Mouse (Mus musculus) heart, adult 11 months (tissue): ENCODE measurements around the gene Fgd4.
"Not testable (repeated sequence)": the region's sequence is repeated elsewhere in the genome, so short reads cannot be mapped to it uniquely, and the experiment has no call there.

ENCODE experiments used
- DNase-seq: peaks from one replicate; pipeline ENCODE4 v3.0.0; 2022

Gene Fgd4

DNA sequence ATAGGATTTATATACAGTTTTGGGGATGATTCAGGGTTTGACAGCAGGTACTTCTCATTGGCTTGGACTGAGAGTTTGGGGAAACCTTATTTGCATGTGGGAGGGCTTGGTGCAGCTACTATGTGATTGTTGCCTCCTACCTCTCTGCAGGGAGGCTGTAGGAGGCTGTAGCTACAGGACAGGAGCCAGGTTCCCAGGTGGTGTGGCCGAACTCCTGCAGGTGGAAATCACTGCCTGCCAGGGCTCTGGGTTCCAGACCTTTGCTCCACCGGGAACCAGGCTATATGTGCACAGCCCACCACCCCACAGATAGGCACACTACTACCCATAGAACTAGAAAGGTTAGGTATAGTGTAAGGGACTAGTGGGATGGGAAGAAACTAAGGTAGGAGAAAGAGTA, 61.0 kb downstream of the Fgd4 start:
- DNase-seq: peak; percentile 84

DNA sequence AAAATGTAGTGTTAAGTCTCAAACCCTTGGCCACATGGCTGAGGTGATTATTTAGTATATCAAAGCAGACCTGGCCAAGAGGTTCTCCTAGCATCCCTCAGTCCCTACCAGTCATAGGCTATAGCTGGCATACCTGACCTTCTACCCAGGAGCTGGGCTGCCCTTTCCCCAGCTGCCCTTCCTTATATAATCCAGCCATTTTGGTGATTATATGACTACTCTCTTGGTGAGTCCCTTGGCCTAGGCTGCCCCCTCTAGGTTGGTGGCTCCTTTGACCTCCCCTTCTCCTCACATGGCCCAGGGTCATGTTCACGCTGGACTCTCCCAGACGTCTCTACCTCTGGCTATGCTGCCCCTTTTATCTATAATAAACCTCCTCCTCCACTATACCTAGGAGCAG, 65.1 kb downstream of the Fgd4 start:
- peak; percentile 80 for DNase-seq

DNA sequence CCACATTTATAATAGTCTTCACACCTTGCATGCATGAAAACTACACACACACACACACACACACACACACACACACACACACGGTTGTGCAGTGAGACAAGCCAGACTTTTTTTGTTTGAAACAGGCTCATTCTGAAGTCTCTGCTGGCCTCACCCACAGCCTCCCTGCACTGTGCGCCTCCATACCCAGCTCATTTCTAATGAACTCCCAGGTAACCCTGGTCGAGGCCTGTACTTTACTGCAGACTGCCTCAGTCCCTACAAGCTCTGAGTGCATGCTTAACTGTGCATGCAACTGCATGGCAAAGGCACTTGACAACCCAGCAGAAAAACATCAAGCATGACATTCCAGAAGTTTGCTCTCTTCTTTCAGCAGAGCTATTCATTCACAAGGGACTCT, 72.3 kb downstream of the Fgd4 start:
- DNase-seq: peak; percentile 65

DNA sequence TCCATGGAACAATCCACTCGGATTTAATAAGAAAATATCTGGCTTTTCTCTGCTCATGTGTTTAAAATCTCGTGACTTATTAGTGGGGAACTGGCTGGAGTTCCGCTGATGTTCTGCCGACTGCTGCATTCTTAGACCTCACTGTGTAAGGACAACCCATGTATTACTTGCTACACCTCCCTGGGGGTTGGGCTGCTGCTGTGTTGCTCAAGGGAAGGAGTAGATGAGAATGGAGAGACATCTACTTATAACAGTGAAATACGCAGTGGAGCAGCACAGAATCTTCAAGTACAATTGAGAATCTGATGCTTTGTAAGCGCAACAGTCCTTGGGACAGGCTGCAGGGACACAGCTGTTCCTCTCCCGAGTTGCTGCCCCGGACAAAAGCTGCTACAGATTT, 73.1 kb downstream of the Fgd4 start:
- peak; percentile 98 for DNase-seq

DNA sequence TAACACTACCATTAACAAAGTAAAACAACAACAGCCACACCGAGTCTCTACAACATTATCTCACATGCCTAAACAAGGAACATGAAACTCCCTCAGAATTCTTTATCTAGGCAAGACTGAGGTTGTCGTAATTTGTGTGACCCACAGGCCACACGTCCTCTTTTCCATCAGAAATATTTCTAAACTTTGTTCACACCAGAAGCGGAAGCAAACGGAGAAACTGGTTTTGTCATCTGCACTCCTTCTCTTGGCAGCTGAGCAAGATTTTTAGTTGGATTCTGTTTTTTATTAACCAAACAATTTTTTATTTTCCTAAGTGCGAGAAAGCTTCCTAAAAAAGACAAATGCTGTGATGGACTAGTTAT, 73.6 kb downstream of the Fgd4 start:
- no peak for DNase-seq

DNA sequence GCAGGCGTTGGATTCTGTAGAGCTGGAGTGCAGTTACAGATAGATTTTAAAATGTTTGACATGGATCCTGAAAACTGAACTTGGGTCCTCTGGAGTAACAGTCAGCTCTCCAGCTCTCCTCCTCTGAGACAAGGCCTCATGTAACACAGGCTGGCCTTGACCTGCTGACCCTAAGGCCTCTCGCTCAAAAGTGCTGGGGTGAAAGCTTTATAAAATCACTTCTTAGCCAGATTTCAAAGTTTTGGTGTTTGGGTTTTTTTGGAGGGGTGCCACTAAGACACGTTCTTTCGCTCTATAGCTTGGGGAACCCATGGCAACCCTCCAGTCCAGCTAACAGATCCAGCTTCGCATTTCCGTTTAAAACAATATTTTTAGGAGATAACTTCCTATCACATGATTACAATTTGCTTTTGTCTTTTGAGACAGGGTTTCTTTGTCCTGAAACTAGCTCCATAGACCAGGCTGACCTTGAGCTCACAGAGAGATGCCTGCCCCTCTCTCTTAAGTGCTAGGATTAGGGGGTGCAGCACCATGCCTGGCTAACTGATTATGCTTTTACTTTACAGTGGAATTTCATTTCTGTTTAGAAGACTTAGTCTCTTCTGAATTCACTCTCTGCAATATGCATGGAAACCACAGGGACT, 74.1 kb downstream of the Fgd4 start:
- DNase-seq: peak; percentile 89

DNA sequence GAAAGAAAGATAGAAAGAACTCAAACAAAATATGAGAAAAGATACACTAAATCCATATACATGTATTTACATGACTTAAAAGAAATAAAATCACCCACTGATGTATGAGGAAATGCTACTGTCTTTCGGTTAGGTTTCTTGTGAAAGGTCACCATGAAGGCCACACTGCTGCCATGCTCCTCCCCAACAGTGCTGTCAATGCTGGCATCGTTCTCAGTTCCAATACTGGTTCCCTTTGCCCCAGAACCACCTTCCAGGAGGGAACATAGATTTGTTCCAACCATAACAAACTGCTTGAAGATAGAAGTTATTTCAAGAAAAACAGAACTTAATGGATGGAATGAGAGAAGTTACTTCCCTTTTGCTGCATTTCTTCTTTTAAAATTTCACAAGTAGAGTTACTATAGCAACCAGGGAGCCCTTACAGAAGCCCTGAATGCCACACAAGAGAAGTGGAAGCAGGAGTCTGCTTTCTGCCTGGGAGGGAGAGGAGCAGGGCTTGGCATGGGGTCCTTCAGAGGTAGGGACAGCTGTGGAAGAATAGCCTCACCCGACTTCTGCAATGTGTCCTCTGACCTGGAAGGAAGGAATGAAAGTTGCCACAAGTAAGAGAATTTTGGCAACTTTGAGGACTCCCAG, 75.0 kb downstream of the Fgd4 start:
- DNase-seq: peak; percentile 89

DNA sequence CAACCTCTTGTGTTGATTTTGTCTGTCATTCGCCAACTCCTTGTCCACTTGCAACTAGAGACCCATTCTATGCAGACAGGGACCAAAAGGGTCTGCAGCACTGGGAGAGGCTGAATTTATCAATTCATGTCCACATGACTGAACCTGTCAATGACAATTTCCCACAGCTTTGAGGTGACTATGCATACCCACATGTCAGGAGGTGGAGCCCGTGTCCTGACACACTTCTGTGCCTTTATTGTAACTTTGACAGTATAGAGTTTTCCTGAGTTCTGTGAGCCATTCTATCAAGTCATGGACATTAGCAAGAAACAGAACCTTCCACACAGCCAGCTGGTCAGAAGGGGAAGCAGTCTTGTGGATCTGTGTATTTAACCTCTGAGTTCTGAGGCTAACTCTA, 76.7 kb downstream of the Fgd4 start:
- DNase-seq: peak; percentile 75

DNA sequence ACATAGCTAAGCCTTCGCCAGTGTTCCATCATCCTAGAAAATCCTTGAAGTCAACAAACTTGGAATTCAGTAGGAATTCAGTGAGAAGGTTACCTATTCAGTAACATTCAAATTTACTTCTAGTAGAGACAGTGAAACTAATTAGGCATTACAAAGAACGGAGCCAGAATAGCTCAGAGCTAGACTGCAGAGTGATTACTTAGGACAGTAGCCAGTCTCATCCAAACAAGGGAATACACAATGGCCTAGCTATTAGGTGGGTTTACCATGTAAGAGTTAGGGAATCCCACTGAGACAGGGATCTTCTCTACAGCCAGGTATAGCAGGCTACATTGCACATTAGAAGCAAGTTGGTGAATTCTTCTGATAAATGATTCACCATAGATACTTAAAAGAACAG, 77.5 kb downstream of the Fgd4 start:
- DNase-seq: not testable (repeated sequence)

DNA sequence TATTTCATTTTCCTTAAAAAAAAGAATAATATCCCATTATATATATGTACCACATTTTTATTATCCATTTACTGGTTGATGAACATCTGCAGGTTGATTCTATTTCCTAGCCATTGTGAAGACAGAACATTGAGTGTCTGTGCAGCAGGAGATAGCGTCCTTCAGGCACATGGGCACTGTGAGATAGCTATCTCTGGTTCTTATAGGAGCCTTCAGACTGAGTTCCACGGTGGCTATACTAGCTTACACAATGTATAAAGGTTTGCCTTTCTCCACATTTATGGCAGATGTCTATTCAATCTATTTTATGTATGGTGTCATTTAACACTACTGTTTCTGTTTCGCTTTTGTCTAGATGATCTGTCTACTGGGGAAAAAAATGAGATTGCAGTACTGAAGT, 98.9 kb downstream of the Fgd4 start:
- DNase-seq: no peak

DNA sequence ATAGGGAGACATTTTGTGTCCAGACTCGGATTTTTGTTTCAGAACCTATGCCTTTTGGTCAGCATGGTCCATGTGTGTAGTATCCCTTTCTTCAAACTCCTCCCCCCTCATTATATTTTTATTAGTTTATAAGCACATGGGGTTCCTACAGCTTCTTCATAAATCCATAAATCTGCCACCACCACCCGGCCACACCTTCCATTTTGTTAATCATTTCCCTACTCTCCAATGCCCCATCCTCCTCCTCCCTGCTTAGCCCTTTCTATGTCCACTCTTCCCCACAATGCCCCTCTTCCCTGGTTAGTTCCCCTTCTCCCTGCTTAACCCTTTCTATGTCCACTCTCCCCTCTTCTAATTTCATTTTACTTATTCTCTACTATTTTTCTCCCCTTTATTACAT, 99.4 kb downstream of the Fgd4 start:
- DNase-seq: no peak

DNA sequence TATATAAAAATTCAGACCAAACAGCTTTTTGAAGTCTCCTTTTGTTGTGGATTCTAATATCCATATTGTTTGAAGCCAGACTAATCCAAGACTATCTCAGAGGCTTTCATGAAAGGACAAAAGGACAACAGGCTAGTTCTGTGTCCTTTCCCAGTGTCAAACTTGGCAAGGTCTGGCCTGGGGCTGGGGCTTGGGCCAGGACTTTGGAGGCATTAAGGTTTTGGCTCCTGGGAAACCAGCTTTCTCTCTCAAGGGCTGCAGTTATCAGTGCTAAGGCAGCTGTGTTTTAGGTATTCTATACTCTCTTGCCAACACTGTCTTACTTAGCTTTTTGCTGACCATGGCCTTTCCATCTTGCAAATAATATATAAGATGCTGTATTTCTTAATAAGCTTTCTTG, 101.6 kb downstream of the Fgd4 start:
- DNase-seq: peak; percentile 95

DNA sequence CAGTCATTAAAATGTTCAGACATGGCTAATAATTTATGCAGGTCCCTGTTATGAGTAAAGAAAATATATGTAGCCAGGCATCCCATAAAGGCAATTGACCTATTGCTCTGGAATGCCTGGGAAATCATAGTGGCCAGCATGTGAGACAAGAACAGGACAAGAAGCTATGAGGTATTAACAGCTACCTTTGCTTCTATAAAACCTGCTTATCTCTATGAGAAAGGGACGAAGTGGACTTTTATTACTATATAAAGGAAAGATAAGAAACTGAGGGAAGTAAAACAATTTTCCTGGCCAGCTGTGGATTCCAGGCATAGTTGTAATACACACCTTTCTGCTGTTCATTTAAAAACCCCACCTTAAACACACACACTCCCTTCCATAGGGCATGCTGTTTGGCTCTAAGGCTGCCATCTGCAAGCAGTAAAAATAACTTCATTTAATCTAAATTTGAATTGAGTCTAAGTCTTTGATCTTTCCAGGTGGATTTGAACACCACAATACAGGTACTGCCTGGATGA, 114.8 kb downstream of the Fgd4 start:
- no peak for DNase-seq

DNA sequence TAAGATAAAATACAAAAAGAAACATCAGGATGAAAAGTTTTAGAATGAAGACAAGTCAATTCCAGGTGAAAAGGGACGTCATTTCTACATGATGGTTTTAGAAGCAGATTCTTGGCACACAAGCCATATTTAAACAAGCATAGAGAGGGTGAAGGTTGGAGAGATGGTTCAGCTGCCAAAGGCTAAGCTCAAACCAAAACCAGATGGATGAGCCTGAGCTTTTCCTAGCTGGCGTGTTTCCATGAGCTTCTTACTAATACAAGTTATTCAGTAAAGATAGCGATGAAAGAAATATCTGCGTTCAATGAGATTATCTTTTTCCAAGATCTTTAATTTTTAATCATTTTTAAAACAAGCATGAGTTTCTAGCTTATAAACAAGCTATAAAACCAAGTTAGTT, 115.7 kb downstream of the Fgd4 start:
- DNase-seq: no peak

DNA sequence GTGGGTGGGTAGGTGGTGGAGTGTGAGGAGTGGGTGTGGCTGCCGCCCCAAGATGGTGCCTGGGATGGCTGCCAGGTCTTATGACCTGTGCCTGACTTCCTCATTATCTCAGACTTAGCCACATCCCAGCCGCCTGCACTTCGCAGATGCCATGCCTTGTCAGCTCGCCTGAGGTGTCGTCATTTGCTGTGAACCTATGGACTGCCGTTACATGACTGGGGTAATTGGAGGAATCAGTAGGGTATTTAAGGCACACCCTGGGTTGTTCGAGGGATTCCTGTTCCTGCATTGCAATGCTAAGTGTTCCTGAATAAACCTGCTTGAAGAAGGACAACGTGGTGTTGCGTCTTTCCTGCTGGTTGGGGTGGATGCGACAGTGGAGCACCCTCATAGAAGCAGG, 126.9 kb downstream of the Fgd4 start:
- not testable (repeated sequence) for DNase-seq

DNA sequence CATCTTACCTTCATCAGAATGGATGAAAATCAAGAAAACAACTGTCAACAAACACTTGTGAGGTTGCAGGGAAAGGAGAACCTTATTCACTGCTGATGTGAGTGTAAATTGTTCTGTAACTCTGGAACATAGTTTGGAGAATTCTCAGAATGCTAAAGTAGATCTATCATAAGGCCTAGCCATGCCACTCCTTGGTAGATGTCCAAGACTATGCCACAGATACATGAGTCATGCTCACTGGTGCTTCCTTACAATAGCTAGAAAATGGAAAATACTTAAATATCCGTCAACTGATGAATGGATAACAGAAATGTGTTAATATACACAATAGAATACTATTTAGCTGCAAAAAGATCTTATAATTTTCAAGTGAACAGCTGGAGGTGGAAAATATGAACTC, 150.3 kb downstream of the Fgd4 start:
- no peak for DNase-seq

DNA sequence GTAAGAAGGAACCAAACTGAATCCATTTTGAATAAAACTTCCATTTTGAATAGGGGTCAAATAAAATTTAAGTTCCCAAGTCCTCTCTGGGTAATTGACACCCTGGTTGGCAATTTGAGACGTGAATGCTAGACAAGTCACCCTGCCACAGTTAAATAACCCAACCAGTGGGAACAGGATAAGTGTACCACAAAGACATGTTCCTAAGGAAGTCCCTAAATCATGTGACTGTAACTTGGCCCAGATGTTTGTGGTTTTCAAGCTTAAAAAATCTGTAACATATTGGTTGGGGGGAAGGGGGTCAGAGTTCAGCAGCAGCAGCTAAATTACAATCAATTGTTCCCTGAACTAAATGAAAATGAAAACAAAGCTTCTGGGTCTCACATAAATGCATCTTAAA, 161.9 kb downstream of the Fgd4 start:
- no peak for DNase-seq

DNA sequence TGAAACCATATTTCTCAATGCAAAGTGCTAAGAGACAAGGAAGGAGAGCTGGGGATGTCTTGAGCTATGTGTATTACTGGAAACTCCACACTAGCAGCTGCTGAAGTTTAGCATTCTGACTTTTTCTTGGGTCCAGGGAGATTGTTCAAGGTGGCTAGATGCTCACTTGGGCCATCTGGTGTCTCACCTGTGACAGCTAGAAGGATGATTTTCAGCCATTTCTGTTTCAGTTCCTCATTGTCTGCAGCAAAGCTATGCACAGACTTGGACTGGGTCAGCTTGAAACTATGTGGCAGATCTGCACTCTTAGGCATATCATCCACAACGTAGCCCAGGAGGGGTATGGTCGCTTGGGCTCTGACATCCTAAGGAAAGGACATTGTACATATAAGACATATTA, 177.9 kb downstream of the Fgd4 start:
- DNase-seq: no peak

DNA sequence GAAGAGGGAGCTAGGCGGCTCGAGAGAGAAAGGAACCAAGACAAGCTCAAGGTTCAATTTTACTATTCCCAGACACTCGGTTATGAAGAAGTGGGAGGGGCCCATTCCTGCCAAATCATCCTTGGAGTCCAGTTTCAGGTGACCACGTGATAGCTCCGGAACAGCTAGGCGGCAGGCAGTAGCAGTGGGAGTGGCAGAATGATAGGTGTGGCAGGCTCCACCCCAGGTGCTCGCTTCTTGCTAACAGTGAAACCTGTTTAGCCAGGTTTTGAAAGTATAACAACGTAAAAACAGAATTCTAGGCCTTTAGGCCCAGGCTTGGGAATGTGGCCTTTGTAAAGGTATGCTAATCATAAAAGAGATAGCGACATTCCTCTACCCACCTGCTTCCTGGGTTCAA, 233.1 kb downstream of the Fgd4 start:
- DNase-seq: peak; percentile 8
